Mouse (Mus musculus): ENCODE measurements around the gene Msmo1. TPM values are rescaled to one million over a fixed set of nuclear protein-coding genes. Genes with fewer than 3 reads are reported as not detected.
A peak's percentile ranks its signal among the peaks of the same experiment; 100 is the strongest.

The Msmo1 gene
- polyA plus RNA-seq (2015; fragmentation: Nextera tagmentation; extraction: Ambion mirVana) = 80.1 and 83.5 TPM in 2 replicates

GRCm38 (mm10) chr8:64733271-64733943 is at the start of gene Msmo1:
Gene Msmo1, minus strand, starts transcription at chr8:64733792.
- no peaks in the 10 kb centered on the region for H3K27me3 ChIP-seq
- peaks cover 13% of the 10 kb centered on the region for H3K4me1 ChIP-seq
- peak within 1 kb of the TSS; percentile 81 for H3K4me2 ChIP-seq (replicated peaks)
- WGBS = under 1% methylated on average over 60 of the region's 60 CpGs
- no peaks in the 10 kb centered on the region for H3K9me3 ChIP-seq
- ATAC-seq (ENCODE audit: low FRiP score, low read depth) = peak; percentile 100
- peaks cover 16% of the 10 kb centered on the region for H3K36me3 ChIP-seq
- peak within 1 kb of the TSS; percentile 70 for H3K9ac ChIP-seq
- H3K27ac ChIP-seq = peak within 1 kb of the TSS; percentile 15; the same call in 1 of the 2 replicates
- peak within 1 kb of the TSS; percentile 81 for H3K4me3 ChIP-seq

- WGBS = 87% methylated on average over 6 of the region's 6 CpGs
- H3K4me1 ChIP-seq = no peaks in the 10 kb centered on the region
- no peaks in the 10 kb centered on the region for H3K9me3 ChIP-seq
- peaks cover 8% of the 10 kb centered on the region; the same call in 1 of the 2 replicates for H3K36me3 ChIP-seq
- H3K4me2 ChIP-seq (replicated peaks) = no peak overlapping the region
- ATAC-seq (ENCODE audit: low FRiP score, low read depth) = no peak
- no peaks in the 10 kb centered on the region for H3K27me3 ChIP-seq
- no peak overlapping the region for H3K9ac ChIP-seq
- no peak overlapping the region for H3K27ac ChIP-seq
- H3K4me3 ChIP-seq = no peak overlapping the region
Measured at GRCm38 (mm10) chr8:64781947-64782346, 48.4 kb upstream of the Msmo1 start.

DNA sequence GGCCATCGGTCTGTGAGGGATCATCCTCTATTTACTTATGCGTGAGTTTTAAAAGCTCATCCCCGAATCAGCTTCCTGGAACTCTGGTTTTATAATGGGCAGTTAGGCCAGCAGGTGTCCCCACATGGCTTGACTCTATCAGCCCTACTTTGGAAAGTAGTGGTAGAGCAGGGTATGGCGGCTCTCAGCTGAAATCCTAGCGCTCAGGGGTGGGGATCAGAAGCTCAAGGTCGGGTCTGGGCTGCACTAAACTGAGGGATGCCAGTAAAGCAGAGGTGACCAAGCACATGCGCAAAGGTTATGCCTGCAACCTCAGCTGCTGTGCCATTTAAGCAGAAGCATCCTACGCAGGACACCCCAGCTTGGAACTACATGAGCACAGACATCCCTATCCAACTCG is 44.3 kb upstream of the Msmo1 start:
- no peak overlapping the region for H3K4me3 ChIP-seq
- H3K4me1 ChIP-seq = no peaks in the 10 kb centered on the region
- peaks cover 13% of the 10 kb centered on the region; the same call in 1 of the 2 replicates for H3K36me3 ChIP-seq
- H3K27me3 ChIP-seq = no peaks in the 10 kb centered on the region
- WGBS = 79% methylated on average over 9 of the region's 9 CpGs
- H3K4me2 ChIP-seq (replicated peaks) = no peak overlapping the region
- no peak overlapping the region for H3K27ac ChIP-seq
- ATAC-seq (ENCODE audit: low FRiP score, low read depth) = no peak
- H3K9ac ChIP-seq = no peak overlapping the region
- no peaks in the 10 kb centered on the region for H3K9me3 ChIP-seq

DNA sequence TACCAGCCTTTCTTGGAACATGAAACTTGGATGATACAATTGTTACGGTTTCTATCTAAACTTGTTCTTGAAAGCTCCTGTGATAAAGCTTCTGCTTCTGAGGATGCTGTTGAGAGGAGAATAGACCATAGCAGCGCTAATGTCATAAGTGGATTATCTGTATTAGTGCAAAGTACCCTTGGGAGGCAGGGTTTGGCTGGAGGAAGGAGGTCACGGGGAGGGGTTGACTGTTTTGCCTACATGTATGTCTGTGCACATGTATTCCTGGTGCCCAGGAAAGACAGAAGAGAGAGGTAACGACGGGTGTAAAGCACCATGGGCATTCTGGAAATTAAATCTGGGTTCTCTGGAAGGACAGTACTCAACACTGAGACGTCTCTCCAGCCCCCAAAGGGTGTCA is 40.5 kb upstream of the Msmo1 start:
- Histone ChIP-seq H3K36me3 (peaks cover 17% of the 10 kb centered on the region), H3K27me3 (no peaks in the 10 kb centered on the region), H3K27ac (no peak overlapping the region), H3K4me2 (replicated peaks) (no peak overlapping the region), H3K9ac (no peak overlapping the region), H3K4me1 (0 out of 2 replicates have a peak, but pooled peaks cover 3% of the 10 kb centered on the region), H3K4me3 (no peak overlapping the region), H3K9me3 (no peaks in the 10 kb centered on the region)
- WGBS = 95% methylated on average over 6 of the region's 6 CpGs
- no peak for ATAC-seq (ENCODE audit: low FRiP score, low read depth)

DNA sequence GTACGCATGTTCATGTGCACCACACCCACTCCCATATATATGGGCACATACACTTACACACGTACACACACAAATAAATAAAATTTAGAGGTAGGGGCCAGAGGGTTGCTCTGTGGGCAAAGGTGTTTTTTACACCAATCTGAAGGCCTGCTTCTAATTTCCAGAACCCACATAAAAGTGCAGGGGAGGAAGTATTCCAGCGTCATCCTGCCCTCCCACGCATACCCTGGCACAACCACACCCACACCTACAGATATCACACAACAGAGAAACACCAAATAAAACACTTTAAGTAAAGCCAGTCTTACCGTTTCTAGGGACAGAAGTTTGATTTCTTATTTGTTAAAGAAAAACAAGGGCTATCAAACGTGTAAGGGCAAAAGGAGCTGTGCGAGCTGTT is 37.2 kb upstream of the Msmo1 start:
- Histone ChIP-seq H3K27me3 (no peaks in the 10 kb centered on the region), H3K4me2 (replicated peaks) (no peak overlapping the region), H3K4me1 (0 out of 2 replicates have a peak, but pooled peaks cover 3% of the 10 kb centered on the region), H3K36me3 (peaks cover 11% of the 10 kb centered on the region), H3K9ac (no peak overlapping the region), H3K4me3 (no peak overlapping the region), H3K9me3 (no peaks in the 10 kb centered on the region), H3K27ac (no peak overlapping the region)
- WGBS = 67% methylated on average over 7 of the region's 7 CpGs
- ATAC-seq (ENCODE audit: low FRiP score, low read depth) = no peak

DNA sequence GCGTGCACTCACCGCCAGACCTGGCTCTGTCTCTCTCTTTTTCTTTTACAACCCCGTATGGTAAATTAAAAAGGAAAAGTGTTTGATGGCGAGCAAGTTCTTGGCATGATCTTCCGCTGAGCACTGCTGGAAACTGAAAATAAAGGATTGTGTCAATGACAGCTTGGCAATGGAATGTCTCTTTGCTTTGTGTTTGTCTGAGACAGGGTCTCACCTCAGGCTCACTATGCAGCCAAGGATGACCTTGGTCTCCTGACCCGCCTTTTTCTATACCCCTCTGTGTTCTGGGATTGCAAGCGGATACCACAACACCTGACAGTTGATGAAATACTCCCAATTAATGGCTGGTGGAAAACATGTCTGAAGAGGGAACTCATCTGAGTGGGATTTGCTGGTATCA is 36.0 kb upstream of the Msmo1 start:
- no peak for ATAC-seq (ENCODE audit: low FRiP score, low read depth)

GRCm38 (mm10) chr8:64768645-64769044 is 35.1 kb upstream of the Msmo1 start:
- no peak for ATAC-seq (ENCODE audit: low FRiP score, low read depth)
- H3K27ac ChIP-seq = no peak overlapping the region
- H3K36me3 ChIP-seq = peaks cover 6% of the 10 kb centered on the region
- 94% methylated on average over 7 of the region's 9 CpGs for WGBS
- H3K4me1 ChIP-seq = peaks cover 8% of the 10 kb centered on the region; the same call in 1 of the 2 replicates
- H3K9ac ChIP-seq = no peak overlapping the region
- no peak overlapping the region for H3K4me3 ChIP-seq
- H3K4me2 ChIP-seq (replicated peaks) = no peak overlapping the region
- no peaks in the 10 kb centered on the region for H3K9me3 ChIP-seq
- H3K27me3 ChIP-seq = no peaks in the 10 kb centered on the region

More for the DNA sequence above, 36.0 kb upstream of the Msmo1 start:
- peaks cover 11% of the 10 kb centered on the region for H3K36me3 ChIP-seq
- H3K27me3 ChIP-seq = no peaks in the 10 kb centered on the region
- H3K9me3 ChIP-seq = no peaks in the 10 kb centered on the region
- H3K9ac ChIP-seq = no peak overlapping the region
- H3K4me1 ChIP-seq = peaks cover 6% of the 10 kb centered on the region; the same call in 1 of the 2 replicates
- no peak overlapping the region for H3K4me2 ChIP-seq (replicated peaks)
- no peak overlapping the region for H3K27ac ChIP-seq
- H3K4me3 ChIP-seq = no peak overlapping the region
- 79% methylated on average over 7 of the region's 7 CpGs for WGBS

DNA sequence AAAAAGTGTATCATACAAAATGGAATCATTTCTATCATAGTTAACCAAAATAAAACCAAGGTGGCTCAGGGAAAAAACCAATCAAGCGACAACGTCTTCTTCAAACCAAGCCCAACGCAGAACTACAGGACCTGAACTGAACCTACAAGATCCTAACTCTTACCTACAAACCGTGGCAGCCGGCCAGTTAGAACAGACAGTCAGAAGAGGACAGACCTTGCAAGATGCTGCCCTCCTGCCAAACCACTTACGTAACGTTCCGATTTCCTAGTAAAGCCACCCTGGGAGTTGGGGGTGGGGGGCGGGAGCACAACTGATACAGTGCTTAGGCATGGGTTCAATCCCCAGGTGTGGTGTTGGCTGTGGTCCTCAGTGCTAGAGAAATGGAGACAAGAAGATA is 33.5 kb upstream of the Msmo1 start:
- no peak for ATAC-seq (ENCODE audit: low FRiP score, low read depth)
- H3K36me3 ChIP-seq = peaks cover 8% of the 10 kb centered on the region
- no peak overlapping the region for H3K4me2 ChIP-seq (replicated peaks)
- H3K9me3 ChIP-seq = no peaks in the 10 kb centered on the region
- no peak overlapping the region for H3K9ac ChIP-seq
- H3K27me3 ChIP-seq = no peaks in the 10 kb centered on the region
- peaks cover 8% of the 10 kb centered on the region; the same call in 1 of the 2 replicates for H3K4me1 ChIP-seq
- H3K4me3 ChIP-seq = no peak overlapping the region
- whole genome bisulfite sequencing = 88% methylated on average over 9 of the region's 9 CpGs
- H3K27ac ChIP-seq = no peak overlapping the region

DNA sequence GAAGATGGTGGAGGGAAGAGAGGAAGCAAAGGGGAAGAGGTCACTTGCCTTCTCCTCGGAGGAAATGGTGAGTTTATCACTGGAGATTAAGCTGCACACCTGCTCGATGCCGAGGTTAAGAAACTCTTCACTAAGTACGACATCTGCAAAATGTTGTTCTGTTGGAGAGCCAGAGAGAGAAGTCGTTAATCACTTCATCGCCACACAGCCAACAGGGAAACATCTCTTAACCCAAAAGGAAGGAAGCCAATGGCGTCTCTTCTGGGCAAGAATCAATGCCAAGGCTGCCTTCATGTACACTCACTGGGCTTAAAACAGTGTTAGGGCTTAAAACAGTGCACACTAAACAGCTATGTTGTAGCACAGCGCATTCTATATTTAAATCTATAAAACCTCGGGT is 30.5 kb upstream of the Msmo1 start:
- Histone ChIP-seq H3K27me3 (no peaks in the 10 kb centered on the region), H3K27ac (no peak overlapping the region), H3K36me3 (peaks cover 6% of the 10 kb centered on the region), H3K9me3 (no peaks in the 10 kb centered on the region), H3K9ac (no peak overlapping the region), H3K4me1 (peaks cover 5% of the 10 kb centered on the region; the same call in 1 of the 2 replicates), H3K4me3 (no peak overlapping the region), H3K4me2 (replicated peaks) (no peak overlapping the region)
- ATAC-seq (ENCODE audit: low FRiP score, low read depth) = no peak
- WGBS = 57% methylated on average over 9 of the region's 9 CpGs

GRCm38 (mm10) chr8:64762751-64763150 is 29.2 kb upstream of the Msmo1 start:
- WGBS = 79% methylated on average over 1 of the region's 1 CpGs
- no peak overlapping the region for H3K27ac ChIP-seq
- no peak for ATAC-seq (ENCODE audit: low FRiP score, low read depth)
- no peaks in the 10 kb centered on the region for H3K27me3 ChIP-seq
- peaks cover 5% of the 10 kb centered on the region; the same call in 1 of the 2 replicates for H3K4me1 ChIP-seq
- H3K36me3 ChIP-seq = peaks cover 13% of the 10 kb centered on the region
- no peak overlapping the region for H3K9ac ChIP-seq
- H3K4me2 ChIP-seq (replicated peaks) = no peak overlapping the region
- no peak overlapping the region for H3K4me3 ChIP-seq
- no peaks in the 10 kb centered on the region for H3K9me3 ChIP-seq

- Histone ChIP-seq H3K36me3 (peaks cover 18% of the 10 kb centered on the region), H3K9me3 (no peaks in the 10 kb centered on the region), H3K9ac (no peak overlapping the region), H3K27me3 (no peaks in the 10 kb centered on the region), H3K4me2 (replicated peaks) (no peak overlapping the region), H3K27ac (no peak overlapping the region), H3K4me3 (no peak overlapping the region), H3K4me1 (peaks cover 5% of the 10 kb centered on the region; the same call in 1 of the 2 replicates)
- WGBS = 83% methylated on average over 8 of the region's 8 CpGs
- no peak for ATAC-seq (ENCODE audit: low FRiP score, low read depth)
Measured at GRCm38 (mm10) chr8:64761430-64761829, 27.8 kb upstream of the Msmo1 start.

DNA sequence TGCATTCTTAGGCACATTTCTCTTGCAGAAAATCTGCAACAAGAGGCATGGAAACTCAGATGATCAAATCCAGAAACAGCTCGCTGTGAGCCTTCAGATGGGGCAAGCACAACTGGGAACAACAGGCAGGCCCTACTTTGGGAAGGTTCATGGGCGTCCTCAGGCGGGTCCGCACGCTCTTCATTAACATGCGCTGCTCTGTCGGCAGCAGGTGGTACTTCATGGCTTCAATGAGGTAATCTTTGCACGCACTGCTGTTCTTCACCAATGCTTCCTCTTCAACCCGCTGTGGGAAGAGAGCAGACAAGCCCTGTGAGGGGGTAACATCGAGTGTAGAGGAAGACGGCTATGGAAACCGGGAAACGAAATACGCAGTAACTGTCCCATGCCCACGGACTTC is 24.4 kb upstream of the Msmo1 start:
- Histone ChIP-seq H3K36me3 (peaks cover 48% of the 10 kb centered on the region), H3K4me2 (replicated peaks) (no peak overlapping the region), H3K4me1 (no peaks in the 10 kb centered on the region), H3K27ac (no peak overlapping the region), H3K9ac (no peak overlapping the region), H3K9me3 (no peaks in the 10 kb centered on the region), H3K27me3 (no peaks in the 10 kb centered on the region), H3K4me3 (no peak overlapping the region)
- no peak for ATAC-seq (ENCODE audit: low FRiP score, low read depth)
- WGBS = 95% methylated on average over 15 of the region's 15 CpGs
